Mouse (Mus musculus) thymus, adult 2 months (tissue): ENCODE measurements around the gene E130114P18Rik. TPM values are rescaled to one million over a fixed set of nuclear protein-coding genes. Genes with fewer than 3 reads are reported as not detected.

ENCODE experiments used
- DNase-seq: peaks from one replicate; pipeline ENCODE4 v3.0.0; 2021
- H3K27ac ChIP-seq: fragments of 200-500 bp; 2 replicates; pipeline ENCODE4 v1.5.1; 2012; ENCODE audit warnings: low read length, control low read depth; ENCODE audit not compliant: control insufficient read depth, insufficient read depth
- H3K27me3 ChIP-seq: fragments of 200-500 bp; 2 replicates; pipeline ENCODE4 v1.6.1; 2012; ENCODE audit warnings: mild to moderate bottlenecking, low read length, moderate library complexity, mixed read lengths; ENCODE audit not compliant: control insufficient read depth, insufficient read depth
- H3K36me3 ChIP-seq: fragments of 200-500 bp; 2 replicates; pipeline ENCODE4 v1.6.1; 2012; ENCODE audit warnings: mild to moderate bottlenecking, low read length, moderate library complexity; ENCODE audit not compliant: control insufficient read depth, insufficient read depth
- H3K4me1 ChIP-seq: fragments of 200-500 bp; replicated peaks from 2 replicates; pipeline ENCODE4 v1.6.1; 2012; ENCODE audit warnings: low read length; ENCODE audit not compliant: control insufficient read depth, insufficient read depth
- H3K4me3 ChIP-seq: fragments of 200-500 bp; 2 replicates; pipeline ENCODE4 v1.5.1; 2012; ENCODE audit warnings: mild to moderate bottlenecking, low read length, control low read depth, moderate library complexity; ENCODE audit not compliant: control insufficient read depth, insufficient read depth
- CTCF ChIP-seq: fragments of 200-500 bp; IDR thresholded peaks from 2 replicates; pipeline ENCODE4 v1.5.1; 2012; ENCODE audit warnings: mild to moderate bottlenecking, control low read depth, low read length, moderate library complexity, borderline replicate concordance; ENCODE audit not compliant: control insufficient read depth, poor library complexity, insufficient read depth; ENCODE audit errors: extremely low read depth
- POLR2A ChIP-seq: fragments of 200-500 bp; IDR thresholded peaks from 2 replicates; pipeline ENCODE4 v1.6.1; 2012; ENCODE audit warnings: mild to moderate bottlenecking, low read length, control low read depth, moderate library complexity; ENCODE audit not compliant: control insufficient read depth, poor library complexity, insufficient read depth; ENCODE audit errors: extremely low read depth
- WGBS: fragments of 180-500 bp; shearing (Covaris S2); methylation state at CpG from one replicate; pipeline ENCODE4 v1.1.7; 2018; 5-methylcytosine and 5-hydroxymethylcytosine counted together
- polyA plus RNA-seq: library from polyadenylated mRNA; depleted of rRNA; stranded (reverse); fragments of >200 nt; gene quantifications from 2 replicates; pipeline ENCODE4 v1.2.3, GENCODE M21; 2012

The E130114P18Rik gene
- polyA plus RNA-seq, 1 experiment = 0.09 TPM

DNA sequence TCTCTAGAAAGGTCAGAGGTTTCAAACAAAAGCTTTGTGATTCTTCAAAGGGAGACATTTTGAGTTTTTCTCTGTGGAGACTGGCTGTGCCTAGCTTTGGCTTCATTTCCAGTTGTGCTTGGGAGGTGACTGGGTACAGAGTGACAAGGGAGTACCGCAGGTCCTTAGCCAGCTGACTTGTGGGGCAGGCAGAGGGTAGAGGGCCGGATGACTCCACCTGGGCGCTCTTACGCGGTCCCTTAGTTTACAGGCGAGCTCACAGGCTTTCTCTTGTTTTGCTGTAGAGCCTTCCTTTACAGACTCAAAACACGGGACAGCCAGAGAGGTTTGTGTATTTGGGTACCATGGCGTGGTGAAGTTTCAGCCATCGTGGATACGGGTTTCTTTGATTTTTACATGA, 16.1 kb upstream of the E130114P18Rik start:
- Histone ChIP-seq H3K36me3 (no peaks in the 10 kb centered on the region), H3K27ac (no peak overlapping the region), H3K4me1 (no peaks in the 10 kb centered on the region), H3K27me3 (no peaks in the 10 kb centered on the region), H3K4me3 (no peak overlapping the region)
- no peak for TF ChIP-seq POLR2A
- TF ChIP-seq CTCF = no peak
- DNase-seq = no peak
- 95% methylated on average over 10 of the region's 10 CpGs for WGBS

DNA sequence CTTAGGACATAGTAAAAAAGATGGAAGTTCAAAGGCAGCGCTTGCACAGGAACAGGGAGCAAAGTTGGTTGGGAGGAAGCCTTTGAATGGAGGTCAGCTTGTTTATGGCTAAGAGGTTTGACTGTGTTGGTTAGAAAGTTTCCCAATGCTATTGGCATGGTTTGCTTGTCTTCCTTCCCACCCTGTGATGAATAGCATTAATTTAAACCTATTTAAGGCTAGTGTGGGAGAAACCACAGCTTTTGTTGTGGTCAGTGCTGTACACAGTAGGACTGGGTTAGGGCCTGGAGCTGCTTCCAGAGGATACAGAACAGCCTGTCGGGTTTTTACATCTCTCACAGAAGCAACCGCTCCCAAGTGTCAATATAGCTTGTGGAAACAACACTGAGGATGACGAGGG, 10.7 kb upstream of the E130114P18Rik start:
- no peak for DNase-seq
- H3K4me3 ChIP-seq = no peak overlapping the region
- no peaks in the 10 kb centered on the region for H3K4me1 ChIP-seq
- H3K27me3 ChIP-seq = no peaks in the 10 kb centered on the region
- no peak overlapping the region for H3K27ac ChIP-seq
- no peak for TF ChIP-seq CTCF
- no peak for TF ChIP-seq POLR2A
- H3K36me3 ChIP-seq = no peaks in the 10 kb centered on the region
- 80% methylated on average over 4 of the region's 4 CpGs for WGBS

DNA sequence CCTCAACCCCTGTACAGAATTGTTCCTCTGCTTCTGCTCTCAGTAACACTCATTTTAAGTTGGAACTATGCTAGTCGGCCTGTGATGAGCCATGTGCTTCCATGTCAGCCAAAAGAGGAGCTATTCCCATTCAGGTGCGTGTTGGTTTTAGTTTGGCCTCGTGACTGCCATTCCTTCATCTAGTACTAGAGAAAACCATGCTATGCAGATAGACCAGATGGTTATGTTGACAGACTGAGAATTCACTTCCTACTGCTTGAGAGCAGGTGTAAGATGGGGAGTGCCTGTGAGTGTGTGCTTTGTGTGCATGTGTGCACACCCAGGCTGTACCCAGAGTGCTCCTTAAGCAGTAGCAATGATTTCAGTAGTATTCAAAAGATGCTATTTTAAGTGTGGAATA, 9.6 kb upstream of the E130114P18Rik start:
- no peaks in the 10 kb centered on the region for H3K36me3 ChIP-seq
- H3K4me3 ChIP-seq = no peak overlapping the region
- no peaks in the 10 kb centered on the region for H3K4me1 ChIP-seq
- H3K27ac ChIP-seq = no peak overlapping the region
- WGBS = 87% methylated on average over 3 of the region's 3 CpGs
- no peak for DNase-seq
- no peaks in the 10 kb centered on the region for H3K27me3 ChIP-seq
- TF ChIP-seq CTCF (no peak), POLR2A (no peak)

DNA sequence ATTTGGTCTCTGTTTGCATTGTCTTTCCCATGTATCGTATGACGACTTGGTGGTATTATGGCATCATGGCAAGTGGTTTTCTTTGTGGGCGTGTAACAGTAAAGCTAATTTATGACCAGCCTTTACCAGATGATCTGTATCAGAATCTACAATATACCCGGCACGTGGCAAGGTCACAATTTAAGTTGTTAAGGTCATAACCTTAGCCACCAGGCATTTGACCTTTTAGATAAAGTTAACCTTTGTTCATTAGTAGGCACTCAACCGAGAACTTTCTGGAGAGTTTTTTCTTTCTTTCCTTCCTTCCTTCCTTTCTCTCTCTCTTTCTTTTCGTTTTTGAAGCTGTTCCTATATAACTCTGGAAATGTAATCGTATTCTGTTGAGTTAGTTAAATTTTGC, 8.7 kb upstream of the E130114P18Rik start:
- 88% methylated on average over 8 of the region's 8 CpGs for WGBS
- DNase-seq = no peak
- H3K4me1 ChIP-seq = no peaks in the 10 kb centered on the region
- H3K36me3 ChIP-seq = no peaks in the 10 kb centered on the region
- H3K4me3 ChIP-seq = no peak overlapping the region
- no peak overlapping the region for H3K27ac ChIP-seq
- TF ChIP-seq CTCF = no peak
- no peak for TF ChIP-seq POLR2A
- no peaks in the 10 kb centered on the region for H3K27me3 ChIP-seq

DNA sequence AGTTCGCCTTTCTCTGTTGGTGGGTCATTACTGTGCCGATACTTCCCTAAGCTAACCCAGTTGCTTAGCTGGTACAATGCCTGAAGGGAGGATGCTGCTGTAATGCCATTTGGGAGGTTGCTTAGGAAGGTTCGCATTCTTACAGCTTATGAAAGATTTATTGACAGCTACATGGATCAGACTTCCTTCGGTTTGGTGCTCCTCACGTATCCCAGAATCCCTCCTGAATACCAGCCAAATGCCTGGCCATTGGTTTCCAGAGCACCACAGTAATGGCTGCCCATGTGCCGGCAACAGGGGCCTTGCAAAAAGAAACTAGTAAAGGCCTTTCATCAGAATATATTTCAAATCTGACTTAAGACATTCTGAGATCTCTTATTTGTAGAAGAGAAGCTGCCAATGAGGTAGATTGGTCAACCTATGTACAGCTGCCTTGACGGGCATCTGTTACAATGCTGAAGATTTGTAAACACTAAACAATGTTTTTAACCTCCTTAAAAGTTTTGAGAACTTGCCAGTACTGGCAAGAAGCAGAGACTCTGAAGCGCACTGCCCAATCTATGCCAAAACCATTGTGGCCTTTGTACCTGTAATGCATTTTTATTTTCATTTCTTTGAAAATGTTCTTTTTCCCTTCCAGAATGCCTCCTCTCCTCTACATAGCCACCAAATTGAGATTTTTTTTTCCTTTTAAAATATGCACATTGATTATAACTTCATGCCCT, 7.8 kb upstream of the E130114P18Rik start:
- DNase-seq = no peak
- TF ChIP-seq POLR2A (no peak), CTCF (no peak)
- no peaks in the 10 kb centered on the region for H3K4me1 ChIP-seq
- H3K27me3 ChIP-seq = no peaks in the 10 kb centered on the region
- 96% methylated on average over 8 of the region's 8 CpGs for WGBS
- H3K27ac ChIP-seq = no peak overlapping the region
- no peaks in the 10 kb centered on the region for H3K36me3 ChIP-seq
- no peak overlapping the region for H3K4me3 ChIP-seq

DNA sequence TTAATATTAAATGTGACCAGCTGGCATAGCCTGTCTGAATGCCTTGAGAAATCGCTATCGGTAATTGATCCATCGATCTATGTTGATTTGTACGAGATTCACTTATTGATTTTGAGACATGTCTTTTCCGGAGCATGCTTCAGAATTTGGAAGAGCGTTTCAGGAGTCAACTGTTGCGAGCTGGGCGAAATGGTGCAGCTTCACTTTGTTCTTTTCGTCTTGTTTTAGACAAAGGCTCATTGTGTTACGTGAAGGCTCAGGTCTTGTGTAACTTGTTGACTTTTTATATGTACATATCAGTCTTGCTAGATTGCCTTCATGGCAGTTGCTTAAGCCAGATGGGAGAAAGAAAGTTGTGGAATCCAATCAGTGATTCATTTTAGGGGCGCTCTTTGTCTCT, 6.4 kb upstream of the E130114P18Rik start:
- Histone ChIP-seq H3K4me3 (no peak overlapping the region), H3K27me3 (no peaks in the 10 kb centered on the region; the same call in 1 of the 2 replicates), H3K27ac (no peak overlapping the region), H3K36me3 (no peaks in the 10 kb centered on the region), H3K4me1 (no peaks in the 10 kb centered on the region)
- no peak for TF ChIP-seq POLR2A
- TF ChIP-seq CTCF = no peak
- no peak for DNase-seq
- 96% methylated on average over 11 of the region's 11 CpGs for WGBS
